Mouse (Mus musculus): ENCODE measurements around the gene Tsen54. TPM values are rescaled to one million over a fixed set of nuclear protein-coding genes. Genes with fewer than 3 reads are reported as not detected.

The Tsen54 gene
- total and polyA plus RNA-seq, 3 experiments = 7.2 to 16.3 (median 9.3) TPM

DNA sequence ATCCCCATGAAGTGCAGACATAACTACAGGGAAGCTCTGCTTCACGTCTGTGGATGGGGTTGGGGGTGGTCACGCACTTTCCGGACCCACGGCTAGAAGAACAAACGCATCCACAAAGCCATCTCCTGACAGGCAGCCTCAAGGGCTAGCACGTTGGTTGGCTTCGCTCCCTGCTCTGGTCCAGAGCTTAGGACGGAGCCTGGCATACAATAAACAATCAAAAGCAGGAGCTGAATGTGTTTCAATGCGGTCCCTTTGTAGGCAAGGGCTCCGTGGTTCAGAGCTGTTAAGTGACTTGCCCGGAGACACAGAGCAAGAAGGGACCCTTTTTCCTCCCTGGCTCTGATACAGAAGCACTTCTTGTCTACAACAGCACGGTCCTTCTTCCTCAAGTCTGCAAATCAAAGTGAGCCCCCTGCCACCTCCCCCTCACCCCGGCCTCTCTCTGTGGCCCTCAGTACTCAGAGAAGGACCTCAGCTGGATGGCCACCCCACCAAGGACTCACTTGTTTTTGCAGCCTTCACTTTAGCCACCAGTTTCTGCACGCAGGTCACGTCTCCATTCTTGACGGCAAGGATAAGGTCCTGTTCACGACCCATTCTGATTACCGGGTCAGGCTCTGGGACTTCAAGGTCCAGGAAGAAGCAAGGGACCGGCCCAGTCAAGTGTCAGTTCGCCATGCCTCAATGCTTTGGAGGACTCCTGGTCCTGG lies 3.0 kb upstream of the Tsen54 start:
- peak overlapping the region; percentile 95 for H3K4me3 ChIP-seq
- WGBS = 27% methylated on average over 20 of the region's 20 CpGs
- peaks cover 6% of the 10 kb centered on the region; the same call in 1 of the 2 replicates for H3K36me3 ChIP-seq (ENCODE audit: control insufficient read depth, insufficient read depth, low read length)
- H3K27me3 ChIP-seq (ENCODE audit: control insufficient read depth, insufficient read depth, low read length) = no peaks in the 10 kb centered on the region
- H3K9ac ChIP-seq (ENCODE audit: low read depth, low read length) = peak overlapping the region; percentile 78
- peak overlapping the region; percentile 94 for H3K27ac ChIP-seq
- peaks cover 4% of the 10 kb centered on the region; the same call in 1 of the 2 replicates for H3K79me2 ChIP-seq (replicated peaks; ENCODE audit: control insufficient read depth, insufficient read depth, low read length)
- DNase-seq = peak in 1 of 2 experiments; percentile 45
- intact Hi-C loops (cut with DNase I) = loop anchor here (5.0 kb wide), 1 partner anchor 164 kb away; no protein-coding TSS in a partner anchor
- peaks cover 18% of the 10 kb centered on the region for H3K4me1 ChIP-seq (ENCODE audit: control insufficient read depth, insufficient read depth, low read length)
- TF ChIP-seq CTCF (IDR thresholded peaks at IDR 0.05) = no peak
- no peak for TF ChIP-seq POLR2A (IDR thresholded peaks at IDR 0.05; ENCODE audit: insufficient read depth, low read depth, low read length)
- no peak for TF ChIP-seq EP300 (IDR thresholded peaks at IDR 0.05; ENCODE audit: insufficient read depth, low read depth, low read length)

DNA sequence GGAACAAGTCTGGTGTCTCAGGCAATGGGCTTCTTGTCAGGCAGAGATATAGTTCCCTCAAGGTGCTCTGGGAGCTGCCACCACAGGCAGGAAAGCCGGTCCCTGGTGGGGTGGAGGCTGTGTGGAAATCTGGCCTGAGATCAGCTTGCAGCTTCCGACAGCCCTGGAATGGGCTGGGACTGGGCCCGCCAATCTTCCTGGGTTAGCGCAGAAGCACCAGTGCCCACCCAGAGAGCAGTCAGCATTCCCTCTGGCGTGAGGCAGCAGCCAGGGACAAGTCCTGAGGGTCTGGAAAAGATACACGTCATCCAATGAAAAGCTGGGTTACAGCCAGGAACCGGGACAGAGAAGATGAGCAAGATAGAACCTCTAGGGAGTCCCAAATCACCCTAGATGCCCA lies 2.4 kb upstream of the Tsen54 start:
- WGBS = 9% methylated on average over 7 of the region's 7 CpGs
- peak overlapping the region; percentile 94 for H3K27ac ChIP-seq
- peak overlapping the region; percentile 95 for H3K4me3 ChIP-seq
- peak overlapping the region; percentile 78 for H3K9ac ChIP-seq (ENCODE audit: low read depth, low read length)
- no peaks in the 10 kb centered on the region for H3K27me3 ChIP-seq (ENCODE audit: control insufficient read depth, insufficient read depth, low read length)
- peaks cover 4% of the 10 kb centered on the region; the same call in 1 of the 2 replicates for H3K79me2 ChIP-seq (replicated peaks; ENCODE audit: control insufficient read depth, insufficient read depth, low read length)
- TF ChIP-seq CTCF (IDR thresholded peaks at IDR 0.05) (no peak), POLR2A (IDR thresholded peaks at IDR 0.05; ENCODE audit: insufficient read depth, low read depth, low read length) (peak; percentile 71; the same call in 1 of the 2 replicates), EP300 (IDR thresholded peaks at IDR 0.05; ENCODE audit: insufficient read depth, low read depth, low read length) (peak; percentile 79; the same call in 1 of the 2 replicates)
- peaks cover 16% of the 10 kb centered on the region for H3K4me1 ChIP-seq (ENCODE audit: control insufficient read depth, insufficient read depth, low read length)
- intact Hi-C loops (cut with DNase I) = loop anchor here (5.0 kb wide), 1 partner anchor 165 kb away; no protein-coding TSS in a partner anchor
- peak; percentile 74 to 77 for DNase-seq
- peaks cover under 1% of the 10 kb centered on the region; the same call in 1 of the 2 replicates for H3K36me3 ChIP-seq (ENCODE audit: control insufficient read depth, insufficient read depth, low read length)

- Histone ChIP-seq H3K36me3 (ENCODE audit: control insufficient read depth, insufficient read depth, low read length) (no peaks in the 10 kb centered on the region), H3K27me3 (ENCODE audit: control insufficient read depth, insufficient read depth, low read length) (no peaks in the 10 kb centered on the region), H3K27ac (peak overlapping the region; percentile 94), H3K79me2 (replicated peaks; ENCODE audit: control insufficient read depth, insufficient read depth, low read length) (peaks cover 4% of the 10 kb centered on the region; the same call in 1 of the 2 replicates), H3K9ac (ENCODE audit: low read depth, low read length) (peak overlapping the region; percentile 78), H3K4me1 (ENCODE audit: control insufficient read depth, insufficient read depth, low read length) (peaks cover 15% of the 10 kb centered on the region), H3K4me3 (peak overlapping the region; percentile 95)
- intact Hi-C loops (cut with DNase I) = loop anchor here (5.0 kb wide), 1 partner anchor 165 kb away; no protein-coding TSS in a partner anchor
- 2% methylated on average over 28 of the region's 28 CpGs for WGBS
- peak; percentile 55 to 67 for DNase-seq
- no peak for TF ChIP-seq POLR2A (IDR thresholded peaks at IDR 0.05; ENCODE audit: insufficient read depth, low read depth, low read length)
- TF ChIP-seq CTCF (IDR thresholded peaks at IDR 0.05) = no peak
- no peak for TF ChIP-seq EP300 (IDR thresholded peaks at IDR 0.05; ENCODE audit: insufficient read depth, low read depth, low read length)
These were observed 1.7 kb upstream of the Tsen54 start for GRCm38 (mm10) chr11:115812533-115813420.

DNA sequence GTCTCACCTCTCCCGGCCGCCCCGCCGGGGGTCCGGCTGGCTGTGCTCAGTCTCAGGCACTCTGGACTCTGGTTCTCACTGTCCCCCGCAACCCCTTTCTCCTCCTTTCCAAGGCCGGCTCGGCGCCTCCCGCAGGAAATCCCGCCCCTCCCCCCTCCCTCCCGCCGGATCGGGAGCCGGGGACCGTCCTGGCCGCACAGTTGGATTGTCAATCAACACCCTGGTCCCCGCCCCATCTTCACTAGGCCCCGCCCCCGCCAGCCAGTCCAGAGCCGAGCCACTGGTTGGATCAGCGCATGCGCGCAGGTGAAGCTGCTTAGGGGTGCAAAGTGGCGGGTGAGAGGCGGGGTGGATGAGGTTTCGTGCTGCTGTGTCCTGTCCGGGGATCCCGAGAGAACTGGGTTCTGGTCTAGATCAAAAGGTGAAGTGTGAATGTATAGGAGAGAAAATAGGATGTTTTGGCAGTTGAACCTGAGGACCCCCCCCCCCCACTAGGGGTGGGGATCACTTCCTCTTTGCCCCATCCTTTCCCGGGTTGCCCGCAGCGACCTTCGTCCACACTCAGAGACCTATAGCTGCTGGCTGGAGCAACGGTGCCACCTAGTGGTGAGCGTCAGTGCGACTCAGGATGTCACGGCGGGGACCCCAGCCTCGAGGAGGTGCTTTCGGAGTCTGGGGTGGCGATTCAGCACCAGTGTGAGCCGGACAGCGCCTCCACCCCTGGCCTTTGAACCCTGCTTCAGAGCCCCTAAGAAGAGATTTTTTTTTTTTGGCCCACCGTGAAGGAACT lies 822 bp upstream of the Tsen54 start, which contains the start of gene Caskin2:
Gene Caskin2, minus strand, starts transcription at position 133 of the 790 bp plus-strand sequence.
- WGBS = under 1% methylated on average over 44 of the region's 44 CpGs

GRCm38 (mm10) chr11:115817331-115817730 lies 2.8 kb downstream of the Tsen54 start:
- TF ChIP-seq EP300 (IDR thresholded peaks at IDR 0.05; ENCODE audit: insufficient read depth, low read depth, low read length) (no peak), CTCF (IDR thresholded peaks at IDR 0.05) (peak; percentile 44)
- DNase-seq = no peak
- Histone ChIP-seq H3K79me2 (replicated peaks; ENCODE audit: control insufficient read depth, insufficient read depth, low read length) (0 out of 2 replicates have a peak, but pooled peaks cover 1% of the 10 kb centered on the region), H3K27ac (no peak overlapping the region), H3K36me3 (ENCODE audit: control insufficient read depth, insufficient read depth, low read length) (no peaks in the 10 kb centered on the region), H3K27me3 (ENCODE audit: control insufficient read depth, insufficient read depth, low read length) (no peaks in the 10 kb centered on the region), H3K9ac (ENCODE audit: low read depth, low read length) (no peak overlapping the region), H3K4me3 (no peak overlapping the region), H3K4me1 (ENCODE audit: control insufficient read depth, insufficient read depth, low read length) (peaks cover 2% of the 10 kb centered on the region; the same call in 1 of the 2 replicates)
- intact Hi-C loops (cut with DNase I) = no loop called here
- WGBS = 84% methylated on average over 5 of the region's 5 CpGs

More for the DNA sequence above, 822 bp upstream of the Tsen54 start, which contains the start of gene Caskin2:
- TF ChIP-seq CTCF (IDR thresholded peaks at IDR 0.05) (peak; percentile 88), EP300 (IDR thresholded peaks at IDR 0.05; ENCODE audit: insufficient read depth, low read depth, low read length) (peak; percentile 86), POLR2A (IDR thresholded peaks at IDR 0.05; ENCODE audit: insufficient read depth, low read depth, low read length) (peak; percentile 91)
- no peaks in the 10 kb centered on the region for H3K36me3 ChIP-seq (ENCODE audit: control insufficient read depth, insufficient read depth, low read length)
- H3K4me3 ChIP-seq = peak within 1 kb of the TSS; percentile 95
- intact Hi-C loops (cut with DNase I) = loop anchor here (1.0 to 5.0 kb wide), 2 partner anchors 91 to 166 kb away; no protein-coding TSS in a partner anchor
- H3K27ac ChIP-seq = peak within 1 kb of the TSS; percentile 94
- peak; percentile 94 to 96 for DNase-seq
- peak within 1 kb of the TSS; percentile 78 for H3K9ac ChIP-seq (ENCODE audit: low read depth, low read length)
- H3K79me2 ChIP-seq (replicated peaks; ENCODE audit: control insufficient read depth, insufficient read depth, low read length) = peaks cover 2% of the 10 kb centered on the region; the same call in 1 of the 2 replicates
- H3K4me1 ChIP-seq (ENCODE audit: control insufficient read depth, insufficient read depth, low read length) = peaks cover 7% of the 10 kb centered on the region
- H3K27me3 ChIP-seq (ENCODE audit: control insufficient read depth, insufficient read depth, low read length) = no peaks in the 10 kb centered on the region

All from heart, adult 2 months (tissue).